Mouse (Mus musculus) lung, adult 2 months (tissue): ENCODE results near the gene Pak4. TPM values are rescaled to one million over a fixed set of nuclear protein-coding genes. Genes with fewer than 3 reads are reported as not detected.

Experiments used
- DNase-seq: peaks from one replicate; pipeline ENCODE4 v3.0.0; 2022
- H3K4me1 ChIP-seq: fragments of 200-500 bp; 2 replicates; pipeline ENCODE4 v1.6.1; 2011; ENCODE audit warnings: low read length; ENCODE audit not compliant: control insufficient read depth, insufficient read depth
- H3K4me3 ChIP-seq: fragments of 200-500 bp; replicated peaks from 2 replicates; pipeline ENCODE3; 2011; ENCODE audit warnings: low read depth, mild to moderate bottlenecking, control low read depth, low read length; ENCODE audit errors: extremely low read depth
- CTCF ChIP-seq: fragments of 200-500 bp; IDR thresholded peaks from 2 replicates; pipeline ENCODE4 v1.5.1; 2011; ENCODE audit warnings: mild to moderate bottlenecking, low read length, control low read depth; ENCODE audit not compliant: insufficient read depth
- POLR2A ChIP-seq: fragments of 200-500 bp; IDR thresholded peaks from 2 replicates; pipeline ENCODE4 v1.6.1; 2011; ENCODE audit warnings: low read depth, mild to moderate bottlenecking, control low read depth, low read length, borderline replicate concordance; ENCODE audit errors: extremely low read depth
- WGBS: fragments of 180-500 bp; shearing (Covaris S2); methylation state at CpG from one replicate; pipeline ENCODE4 v1.1.7; 2018; 5-methylcytosine and 5-hydroxymethylcytosine counted together
- polyA plus RNA-seq: library from polyadenylated mRNA; depleted of rRNA; stranded (reverse); fragments of >200 nt; gene quantifications from 2 replicates; pipeline ENCODE4 v1.2.3, GENCODE M21; 2012

Gene Pak4
- polyA plus RNA-seq, 1 experiment = 66.7 TPM

DNA sequence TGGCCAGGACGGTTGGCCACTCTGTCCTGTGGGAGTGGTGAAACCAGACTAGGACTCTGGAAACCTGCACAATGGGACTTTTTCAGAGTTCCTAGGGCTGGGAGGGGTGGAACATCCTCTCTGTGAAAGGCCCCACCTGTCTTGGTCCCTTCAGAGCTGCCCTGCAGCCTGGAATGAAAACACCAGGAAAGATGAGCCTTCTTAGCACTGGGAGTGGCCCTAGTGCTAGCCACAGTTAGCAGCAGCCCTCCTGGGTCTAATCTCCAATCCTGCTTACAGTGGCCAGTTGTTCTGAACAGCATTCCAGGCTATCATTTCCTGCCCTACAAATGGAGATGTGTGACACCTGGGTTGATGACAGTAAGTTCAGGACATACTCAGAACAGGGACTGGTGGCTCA is 6.1 kb downstream of the Pak4 start:
- WGBS = 43% methylated on average over 1 of the region's 1 CpGs
- no peak for TF ChIP-seq POLR2A
- no peak for TF ChIP-seq CTCF
- Histone ChIP-seq H3K4me1 (peaks cover 58% of the 10 kb centered on the region), H3K4me3 (no peak overlapping the region)
- DNase-seq = no peak

- peak; percentile 28 for DNase-seq
- H3K4me3 ChIP-seq = no peak overlapping the region
- peaks cover 48% of the 10 kb centered on the region for H3K4me1 ChIP-seq
- TF ChIP-seq CTCF = no peak
- no peak for TF ChIP-seq POLR2A
These were observed 10.3 kb downstream of the Pak4 start for GRCm38 (mm10) chr7:28587644-28588043.

GRCm38 (mm10) chr7:28586663-28587411 is 11.1 kb downstream of the Pak4 start:
- 36% methylated on average over 6 of the region's 6 CpGs for WGBS
- no peak for DNase-seq
- peaks cover 45% of the 10 kb centered on the region for H3K4me1 ChIP-seq
- H3K4me3 ChIP-seq = no peak overlapping the region
- no peak for TF ChIP-seq CTCF
- no peak for TF ChIP-seq POLR2A

GRCm38 (mm10) chr7:28585001-28585400 is 13.0 kb downstream of the Pak4 start:
- no peak overlapping the region for H3K4me3 ChIP-seq
- peak; percentile 50 for DNase-seq
- 37% methylated on average over 6 of the region's 6 CpGs for WGBS
- H3K4me1 ChIP-seq = peaks cover 43% of the 10 kb centered on the region
- no peak for TF ChIP-seq CTCF
- no peak for TF ChIP-seq POLR2A

GRCm38 (mm10) chr7:28584468-28584867 is 13.5 kb downstream of the Pak4 start:
- peaks cover 48% of the 10 kb centered on the region for H3K4me1 ChIP-seq
- H3K4me3 ChIP-seq = no peak overlapping the region
- WGBS = 48% methylated on average over 4 of the region's 4 CpGs
- no peak for DNase-seq
- TF ChIP-seq POLR2A = no peak
- TF ChIP-seq CTCF = no peak

DNA sequence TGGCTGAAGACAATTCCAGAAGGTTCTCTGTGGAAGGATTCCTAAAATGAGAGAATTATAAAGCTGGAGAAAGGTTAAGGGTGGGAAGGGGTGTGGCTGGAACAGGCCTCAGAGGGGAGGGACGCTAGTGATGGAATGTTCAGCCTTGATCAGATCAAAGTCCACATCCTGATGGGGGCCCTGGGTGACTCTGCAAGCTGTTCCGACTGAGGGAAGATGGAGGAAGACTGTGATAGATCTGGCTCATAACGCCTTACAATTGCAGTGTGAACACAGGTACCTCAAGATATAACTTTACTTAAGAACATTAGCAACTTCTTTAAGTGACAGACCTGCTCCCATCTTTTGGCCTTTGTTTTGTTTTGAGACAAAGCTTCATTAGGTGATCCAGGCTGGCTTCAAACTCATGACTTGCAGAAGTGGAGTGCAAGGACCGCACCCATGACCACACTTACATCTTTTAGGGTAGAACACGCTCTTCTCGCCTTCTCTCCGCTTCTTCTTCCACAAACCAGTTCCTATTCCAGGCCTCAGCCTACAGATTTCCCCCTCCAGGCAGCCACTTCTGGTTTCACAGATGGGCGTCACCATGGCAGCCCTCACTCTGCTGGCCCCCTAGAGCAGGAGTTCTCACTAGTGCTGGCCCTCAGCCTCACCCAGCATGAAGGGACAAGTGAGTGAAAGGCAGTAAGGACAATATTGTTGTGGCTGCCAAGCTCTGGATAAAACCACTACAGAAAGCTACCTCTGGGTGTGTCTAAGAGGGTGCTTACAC is 14.2 kb downstream of the Pak4 start:
- Histone ChIP-seq H3K4me1 (peaks cover 54% of the 10 kb centered on the region), H3K4me3 (no peak overlapping the region)
- 60% methylated on average over 8 of the region's 8 CpGs for WGBS
- DNase-seq = peak; percentile 44
- no peak for TF ChIP-seq CTCF
- TF ChIP-seq POLR2A = no peak

GRCm38 (mm10) chr7:28582841-28583240 is 15.1 kb downstream of the Pak4 start:
- WGBS = 76% methylated on average over 11 of the region's 11 CpGs
- Histone ChIP-seq H3K4me1 (peaks cover 59% of the 10 kb centered on the region), H3K4me3 (no peak overlapping the region)

DNA sequence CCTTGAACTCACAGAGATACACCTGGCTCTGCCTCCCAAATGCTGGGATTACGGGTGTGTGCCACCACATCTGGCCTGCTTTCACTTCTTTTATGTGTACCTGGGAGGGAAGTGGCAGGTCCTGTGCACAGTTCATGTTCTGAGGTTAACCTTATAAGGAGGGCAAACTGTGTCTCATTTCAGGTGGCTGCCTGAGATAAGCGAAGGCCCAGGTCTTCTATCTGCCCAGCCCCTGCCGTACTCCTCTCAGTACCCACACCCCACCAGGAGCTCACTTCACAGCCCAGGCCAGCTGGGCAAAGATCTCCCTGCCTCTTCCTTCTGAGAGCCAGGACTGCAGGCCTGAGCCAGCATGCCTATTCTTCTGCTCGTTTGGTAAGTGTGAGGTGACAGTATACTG is 16.3 kb downstream of the Pak4 start:
- peaks cover 59% of the 10 kb centered on the region for H3K4me1 ChIP-seq
- no peak for DNase-seq

More at GRCm38 (mm10) chr7:28582841-28583240, 15.1 kb downstream of the Pak4 start:
- no peak for DNase-seq
- TF ChIP-seq POLR2A (no peak), CTCF (no peak)

GRCm38 (mm10) chr7:28579826-28580225 is 18.2 kb downstream of the Pak4 start:
- H3K4me3 ChIP-seq = no peak overlapping the region
- TF ChIP-seq CTCF (no peak), POLR2A (no peak)
- peaks cover 58% of the 10 kb centered on the region for H3K4me1 ChIP-seq
- no peak for DNase-seq
- WGBS = 57% methylated on average over 5 of the region's 5 CpGs

More for the DNA sequence above, 16.3 kb downstream of the Pak4 start:
- TF ChIP-seq CTCF (no peak), POLR2A (no peak)
- 60% methylated on average over 4 of the region's 4 CpGs for WGBS
- no peak overlapping the region for H3K4me3 ChIP-seq
